Mouse (Mus musculus) heart, adult 2 months (tissue): ENCODE results near the gene Hdgfl3. TPM values are rescaled to one million over a fixed set of nuclear protein-coding genes. Genes with fewer than 3 reads are reported as not detected.

Source experiments
- DNase-seq, 2 experiments: peaks; one replicate each; pipeline ENCODE4 v3.0.0; 2021
- H3K27ac ChIP-seq: fragments of 200-600 bp; 2 replicates; pipeline ENCODE4 v1.8.1; 2022
- H3K27me3 ChIP-seq: fragments of 200-500 bp; 2 replicates; pipeline ENCODE4 v1.6.1; 2012; ENCODE audit warnings: mild to moderate bottlenecking, low read length, inconsistent platforms, mixed read lengths; ENCODE audit not compliant: control insufficient read depth, insufficient read depth
- H3K36me3 ChIP-seq: fragments of 200-500 bp; 2 replicates; pipeline ENCODE4 v1.6.1; 2012; ENCODE audit warnings: low read length, inconsistent platforms; ENCODE audit not compliant: control insufficient read depth, insufficient read depth
- H3K4me1 ChIP-seq: fragments of 200-500 bp; 2 replicates; pipeline ENCODE4 v1.6.1; 2011; ENCODE audit warnings: low read length; ENCODE audit not compliant: control insufficient read depth, insufficient read depth
- H3K4me3 ChIP-seq: fragments of 200-600 bp; 2 replicates; pipeline ENCODE4 v1.8.1; 2022
- H3K79me2 ChIP-seq: fragments of 200-500 bp; replicated peaks from 2 replicates; pipeline ENCODE4 v1.6.1; 2012; ENCODE audit warnings: mild to moderate bottlenecking, inconsistent platforms, low read length, moderate library complexity, mixed read lengths; ENCODE audit not compliant: control insufficient read depth, insufficient read depth
- H3K9ac ChIP-seq: fragments of 200-500 bp; 2 replicates; pipeline ENCODE4 v1.6.1; 2012; ENCODE audit warnings: low read depth, mild to moderate bottlenecking, control low read depth, inconsistent platforms, low read length, mixed read lengths
- CTCF ChIP-seq: fragments of 200-600 bp; IDR thresholded peaks from 2 replicates; pipeline ENCODE4 v1.8.1; 2022; ENCODE audit warnings: antibody characterized with exemption, mild to moderate bottlenecking, moderate library complexity
- EP300 ChIP-seq: fragments of 200-500 bp; IDR thresholded peaks from 2 replicates; pipeline ENCODE4 v1.6.1; 2011; ENCODE audit warnings: low read depth, low read length, control low read depth; ENCODE audit not compliant: insufficient read depth
- POLR2A ChIP-seq: fragments of 200-500 bp; IDR thresholded peaks from 2 replicates; pipeline ENCODE4 v1.6.1; 2011; ENCODE audit warnings: mild to moderate bottlenecking, low read depth, low read length, control low read depth; ENCODE audit not compliant: insufficient read depth
- WGBS: fragments of 180-500 bp; shearing (Covaris S2); methylation state at CpG from one replicate; pipeline ENCODE4 v1.1.7; 2018; 5-methylcytosine and 5-hydroxymethylcytosine counted together
- intact Hi-C: fragments of 180-260 bp; cut with DNase I; formaldehyde crosslinking; loops from one replicate; pipeline ENCODE4 v1.15.1; 2025
- polyA plus RNA-seq: library from polyadenylated mRNA; depleted of rRNA; stranded (reverse); fragments of >200 nt; gene quantifications from 2 replicates; pipeline ENCODE4 v1.2.3, GENCODE M21; 2012
- total RNA-seq, 2 experiments: library from RNA; stranded (reverse); gene quantifications; 2 replicates each; pipeline ENCODE4 v1.2.3; 2021

Gene Hdgfl3
- total and polyA plus RNA-seq, 3 experiments = 1.8 to 8.0 (median 7.8) TPM

- no peak overlapping the region for H3K4me3 ChIP-seq
- H3K4me1 ChIP-seq = no peaks in the 10 kb centered on the region
- H3K36me3 ChIP-seq = no peaks in the 10 kb centered on the region
- intact Hi-C loops = no loop called here
- no peak overlapping the region for H3K27ac ChIP-seq
- TF ChIP-seq EP300 (no peak), CTCF (no peak), POLR2A (no peak)
- no peak overlapping the region for H3K9ac ChIP-seq
- no peaks in the 10 kb centered on the region for H3K79me2 ChIP-seq
- DNase-seq = no peak
- WGBS = 75% methylated on average over 13 of the region's 13 CpGs
- no peaks in the 10 kb centered on the region for H3K27me3 ChIP-seq
Observed at GRCm38 (mm10) chr7:81872493-81873013, 61.7 kb downstream of the Hdgfl3 start.

GRCm38 (mm10) chr7:81868158-81868557, 66.1 kb downstream of the Hdgfl3 start:
- H3K27ac ChIP-seq = no peak overlapping the region
- H3K36me3 ChIP-seq = no peaks in the 10 kb centered on the region
- H3K9ac ChIP-seq = no peak overlapping the region
- intact Hi-C loops = loop anchor here (1.0 to 5.0 kb wide), 3 partner anchors 64 to 254 kb away; partner anchors contain the start of gene Hdgfl3
- no peaks in the 10 kb centered on the region for H3K27me3 ChIP-seq
- H3K4me3 ChIP-seq = no peak overlapping the region
- TF ChIP-seq POLR2A (no peak), EP300 (0 out of 2 replicates have a peak, but pooled peaks have one; percentile 10), CTCF (peak; percentile 92)
- 36% methylated on average over 6 of the region's 6 CpGs for WGBS
- no peaks in the 10 kb centered on the region for H3K79me2 ChIP-seq
- H3K4me1 ChIP-seq = peaks cover 7% of the 10 kb centered on the region
- peak; percentile 72 to 76 for DNase-seq

GRCm38 (mm10) chr7:81867231-81867930, 66.9 kb downstream of the Hdgfl3 start:
- WGBS = 84% methylated on average over 9 of the region's 9 CpGs
- TF ChIP-seq EP300 = no peak
- TF ChIP-seq POLR2A = no peak
- TF ChIP-seq CTCF = no peak
- H3K27me3 ChIP-seq = no peaks in the 10 kb centered on the region
- intact Hi-C loops = loop anchor here (5.0 kb wide), 2 partner anchors 65 to 255 kb away; partner anchors contain the start of gene Hdgfl3
- H3K4me3 ChIP-seq = no peak overlapping the region
- DNase-seq = peak in 1 of 2 experiments; percentile 20
- H3K27ac ChIP-seq = no peak overlapping the region; the same call in 1 of the 2 replicates
- H3K4me1 ChIP-seq = peaks cover 7% of the 10 kb centered on the region
- no peaks in the 10 kb centered on the region for H3K79me2 ChIP-seq
- H3K36me3 ChIP-seq = no peaks in the 10 kb centered on the region
- no peak overlapping the region for H3K9ac ChIP-seq

GRCm38 (mm10) chr7:81865937-81866336, 68.3 kb downstream of the Hdgfl3 start:
- 95% methylated on average over 6 of the region's 6 CpGs for WGBS
- no peak overlapping the region for H3K27ac ChIP-seq
- H3K36me3 ChIP-seq = no peaks in the 10 kb centered on the region
- intact Hi-C loops = loop anchor here (5.0 kb wide), 2 partner anchors 66 to 256 kb away; partner anchors contain the start of gene Hdgfl3
- no peak for DNase-seq
- no peak overlapping the region for H3K9ac ChIP-seq
- no peaks in the 10 kb centered on the region for H3K79me2 ChIP-seq
- no peak overlapping the region for H3K4me3 ChIP-seq
- no peaks in the 10 kb centered on the region for H3K27me3 ChIP-seq
- no peak for TF ChIP-seq CTCF
- TF ChIP-seq EP300 = no peak
- no peak for TF ChIP-seq POLR2A
- H3K4me1 ChIP-seq = peaks cover 8% of the 10 kb centered on the region

GRCm38 (mm10) chr7:81864552-81864951, 69.7 kb downstream of the Hdgfl3 start:
- no peaks in the 10 kb centered on the region for H3K36me3 ChIP-seq
- no peak for TF ChIP-seq POLR2A
- no peak for TF ChIP-seq CTCF
- no peak for TF ChIP-seq EP300
- no peak for DNase-seq
- no peak overlapping the region for H3K4me3 ChIP-seq
- no peaks in the 10 kb centered on the region for H3K79me2 ChIP-seq
- peaks cover 12% of the 10 kb centered on the region for H3K4me1 ChIP-seq
- H3K9ac ChIP-seq = no peak overlapping the region
- intact Hi-C loops = no loop called here
- H3K27me3 ChIP-seq = no peaks in the 10 kb centered on the region
- 84% methylated on average over 6 of the region's 6 CpGs for WGBS
- no peak overlapping the region; the same call in 1 of the 2 replicates for H3K27ac ChIP-seq
